Mouse (Mus musculus) forebrain, postnatal 0 days (tissue): ENCODE measurements around the gene St3gal3. TPM values are rescaled to one million over a fixed set of nuclear protein-coding genes. Genes with fewer than 3 reads are reported as not detected.

Experiments
- ATAC-seq: fragments of 200-750 bp; cut with Nextera tagmentation; 2 replicates; pipeline ENCODE4 v1.8.0; 2017; ENCODE audit warnings: mild to moderate bottlenecking, moderate library complexity
- DNase-seq: peaks from one replicate; pipeline ENCODE4 v3.0.0-alpha.2; 2015
- H3K27ac ChIP-seq: fragments of 300-500 bp; sonication (generic); 2 replicates; pipeline ENCODE4 v1.5.1; 2014; ENCODE audit warnings: low read depth, mild to moderate bottlenecking, antibody characterized with exemption, low read length, moderate library complexity, mixed read lengths
- H3K27me3 ChIP-seq: fragments of 300-500 bp; sonication (generic); 2 replicates; pipeline ENCODE4 v1.6.1; 2014; ENCODE audit warnings: mild to moderate bottlenecking, low read length, mixed read lengths; ENCODE audit not compliant: insufficient read depth
- H3K36me3 ChIP-seq: fragments of 300-500 bp; sonication (generic); 2 replicates; pipeline ENCODE4 v1.6.1; 2014; ENCODE audit warnings: mild to moderate bottlenecking, moderate library complexity; ENCODE audit not compliant: insufficient read depth
- H3K4me1 ChIP-seq: fragments of 300-500 bp; sonication (generic); 2 replicates; pipeline ENCODE4 v1.6.1; 2014; ENCODE audit warnings: antibody characterized with exemption; ENCODE audit not compliant: insufficient read depth
- H3K4me2 ChIP-seq: fragments of 300-500 bp; sonication (generic); 2 replicates; pipeline ENCODE4 v1.6.1; 2014; ENCODE audit warnings: low read depth, mild to moderate bottlenecking, moderate library complexity
- H3K4me3 ChIP-seq: fragments of 300-500 bp; sonication (generic); 2 replicates; pipeline ENCODE4 v1.5.1; 2014; ENCODE audit warnings: low read depth, low read length, mixed read lengths
- H3K9ac ChIP-seq: fragments of 300-500 bp; sonication (generic); 2 replicates; pipeline ENCODE4 v1.6.1; 2014; ENCODE audit warnings: mild to moderate bottlenecking
- H3K9me3 ChIP-seq: fragments of 300-500 bp; sonication (generic); 2 replicates; pipeline ENCODE4 v1.6.1; 2016; ENCODE audit warnings: low read length
- CTCF ChIP-seq: sonication (generic); IDR thresholded peaks from 2 replicates; pipeline ENCODE4 v1.5.1; 2016; ENCODE audit warnings: antibody characterized with exemption, control low read depth, low read depth
- WGBS: fragments of 180-500 bp; shearing (Covaris S2); extraction: QIAGEN DNeasy Blood & Tissue Kit; methylation state at CpG from one replicate; pipeline ENCODE4 v1.1.7; 2014; 5-methylcytosine and 5-hydroxymethylcytosine counted together
- polyA plus RNA-seq: library from polyadenylated mRNA; unstranded; fragments of >200 nt; fragmentation: Nextera tagmentation; extraction: Ambion mirVana; gene quantifications from 2 replicates; pipeline ENCODE4 v1.2.1, GENCODE M21; 2015
- total RNA-seq: library from RNA; depleted of rRNA; stranded (reverse); fragments of >200 nt; gene quantifications from 2 replicates; pipeline ENCODE4 v1.2.3, GENCODE M21; 2014; rRNA removed

Gene St3gal3
- total and polyA plus RNA-seq, 2 experiments from 2014 or later, result 11.2 to 36.1 TPM

DNA sequence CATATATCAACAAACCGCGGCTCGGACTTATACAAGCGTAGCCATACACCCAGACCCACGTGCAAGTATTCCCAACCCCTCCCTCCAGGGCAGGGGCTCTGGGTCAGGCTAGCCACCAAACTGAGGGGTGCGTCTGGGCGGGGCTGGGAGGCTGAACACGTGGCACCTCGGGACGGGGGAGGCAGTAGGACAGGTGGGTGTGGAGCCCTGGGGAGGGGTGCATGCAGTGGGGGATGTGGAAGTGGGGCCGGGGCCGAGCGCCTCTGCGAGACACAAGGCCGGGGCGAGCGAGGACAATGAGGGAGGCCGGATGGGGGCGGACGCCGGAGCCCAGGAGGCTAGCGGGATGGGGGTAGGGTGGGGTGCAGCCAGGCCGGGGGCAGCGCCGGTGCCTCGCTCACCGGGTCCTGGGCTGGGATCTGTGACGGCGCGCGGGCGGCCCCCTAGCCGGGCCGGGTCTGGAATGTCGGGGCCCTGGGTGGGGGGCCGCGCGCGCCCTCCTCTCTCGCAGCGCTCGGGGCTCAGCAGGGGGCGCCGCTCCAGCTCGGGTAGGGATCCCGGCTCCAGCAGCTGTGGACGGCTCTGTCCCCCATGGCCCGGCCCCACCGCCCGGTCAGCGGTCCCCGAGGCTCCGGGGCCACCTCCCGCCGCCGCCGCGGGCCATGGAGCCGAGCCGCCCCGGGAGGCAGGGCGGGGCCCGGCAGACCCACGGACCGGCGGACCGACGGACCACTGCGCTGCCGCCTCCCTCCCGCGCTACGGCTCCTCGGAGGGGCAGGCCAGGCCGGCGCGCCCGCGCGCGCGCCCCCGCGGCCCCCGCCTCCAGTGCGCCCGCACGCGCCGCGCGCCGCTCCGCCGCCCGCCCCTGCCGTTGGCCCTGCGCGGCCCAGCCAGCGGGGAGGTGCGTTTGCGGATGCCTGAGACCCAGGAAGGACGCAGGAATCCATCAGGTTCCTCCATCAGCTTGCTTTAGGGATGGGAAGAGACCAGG lies 251.7 kb downstream of the St3gal3 start, which contains the start of gene B4galt2:
Gene B4galt2 (minus strand): TSS at position 787 of the 991 bp plus-strand sequence.
- DNase-seq (peak; percentile 78), ATAC-seq (peak; percentile 64)
- Histone ChIP-seq H3K4me3 (peak within 1 kb of the TSS; percentile 83), H3K9ac (peak within 1 kb of the TSS; percentile 87), H3K27me3 (no peaks in the 10 kb centered on the region), H3K27ac (peak within 1 kb of the TSS; percentile 84), H3K9me3 (no peaks in the 10 kb centered on the region), H3K36me3 (peaks cover 32% of the 10 kb centered on the region), H3K4me1 (peaks cover 16% of the 10 kb centered on the region), H3K4me2 (peak within 1 kb of the TSS; percentile 84)
- WGBS, result 2% methylated on average over 77 of the region's 103 CpGs
- peak; percentile 54 for TF ChIP-seq CTCF

Other genes starting within 250 kb of the St3gal3 start
- 557 and 600 TPM in 2 replicates for gene Atp6v0b, start 247.6 kb downstream of the St3gal3 start, total RNA-seq
- 599 and 626 TPM in 2 replicates for gene Atp6v0b, start 247.6 kb downstream of the St3gal3 start, polyA plus RNA-seq
- gene Dph2, start 242.9 kb downstream of the St3gal3 start, total RNA-seq, result 21.6 and 22.3 TPM in 2 replicates
- 16.7 and 17.4 TPM in 2 replicates for gene Dph2, start 242.9 kb downstream of the St3gal3 start, polyA plus RNA-seq
- gene Ipo13, start 219.9 kb downstream of the St3gal3 start, total RNA-seq, result 37.9 and 42.9 TPM in 2 replicates
- 58.1 and 61.8 TPM in 2 replicates for gene Ipo13, start 219.9 kb downstream of the St3gal3 start, polyA plus RNA-seq
- 0.62 and 1.0 TPM in 2 replicates for gene Artn, start 205.2 kb downstream of the St3gal3 start, total RNA-seq
- gene Artn, start 205.2 kb downstream of the St3gal3 start, polyA plus RNA-seq, result 0.42 and 0.54 TPM in 2 replicates
- gene Kdm4a, start 45.1 kb upstream of the St3gal3 start, total RNA-seq, result 96.5 and 122 TPM in 2 replicates
- 29.7 and 39.0 TPM in 2 replicates for gene Kdm4a, start 45.1 kb upstream of the St3gal3 start, polyA plus RNA-seq
- gene Ptprf, start 156.5 kb upstream of the St3gal3 start, total RNA-seq, result 109 and 120 TPM in 2 replicates
- 30.5 and 45.0 TPM in 2 replicates for gene Ptprf, start 156.5 kb upstream of the St3gal3 start, polyA plus RNA-seq